Mouse (Mus musculus) intestine, embryonic 16.5 days (tissue): Measurements from ENCODE around the gene Gdpd1. TPM values are rescaled to one million over a fixed set of nuclear protein-coding genes. Genes with fewer than 3 reads are reported as not detected.
"Not testable (repeated sequence)": the region's sequence is repeated elsewhere in the genome, so short reads cannot be mapped to it uniquely, and the experiment has no call there.

ENCODE experiments used
- ATAC-seq: fragments of 200-750 bp; cut with Nextera tagmentation; 2 replicates; pipeline ENCODE4 v1.8.0; 2017; ENCODE audit warnings: moderate TSS enrichment, moderate library complexity
- H3K27ac ChIP-seq: fragments of 300-500 bp; sonication (generic); 2 replicates; pipeline ENCODE4 v1.5.1; 2014; ENCODE audit warnings: mild to moderate bottlenecking, low read length
- H3K27me3 ChIP-seq: fragments of 300-500 bp; sonication (generic); replicated peaks from 2 replicates; pipeline ENCODE4 v1.6.1; 2014; ENCODE audit warnings: low read length, control low read depth, mixed read lengths; ENCODE audit not compliant: control insufficient read depth, insufficient read depth
- H3K36me3 ChIP-seq: fragments of 300-500 bp; sonication (generic); 2 replicates; pipeline ENCODE4 v1.6.1; 2014; ENCODE audit warnings: low read length, control low read depth; ENCODE audit not compliant: control insufficient read depth, insufficient read depth
- H3K4me1 ChIP-seq: fragments of 300-500 bp; sonication (generic); 2 replicates; pipeline ENCODE4 v1.6.1; 2014; ENCODE audit warnings: low read length, control low read depth, mixed read lengths; ENCODE audit not compliant: control insufficient read depth, insufficient read depth
- H3K4me2 ChIP-seq: fragments of 300-500 bp; sonication (generic); 2 replicates; pipeline ENCODE4 v1.6.1; 2014; ENCODE audit warnings: low read depth, low read length, control low read depth
- H3K4me3 ChIP-seq: fragments of 300-500 bp; sonication (generic); 2 replicates; pipeline ENCODE4 v1.5.1; 2014; ENCODE audit warnings: mild to moderate bottlenecking, low read length
- H3K9ac ChIP-seq: fragments of 300-500 bp; sonication (generic); 2 replicates; pipeline ENCODE4 v1.6.1; 2014; ENCODE audit warnings: low read depth, low read length
- H3K9me3 ChIP-seq: fragments of 300-500 bp; sonication (generic); 2 replicates; pipeline ENCODE4 v1.6.1; 2016; ENCODE audit warnings: low read length, control low read depth; ENCODE audit not compliant: control insufficient read depth
- WGBS: fragments of 180-500 bp; shearing (Covaris S2); extraction: QIAGEN DNeasy Blood & Tissue Kit; methylation state at CpG from one replicate; pipeline ENCODE4 v1.1.7; 2014; 5-methylcytosine and 5-hydroxymethylcytosine counted together
- polyA plus RNA-seq: library from polyadenylated mRNA; unstranded; fragments of >200 nt; fragmentation: Nextera tagmentation; extraction: Ambion mirVana; gene quantifications from 2 replicates; pipeline ENCODE4 v1.2.1, GENCODE M21; 2015

Gdpd1 gene
- polyA plus RNA-seq, 1 experiment from 2014 or later, result 24.5 TPM

- peak; percentile 94 for ATAC-seq
Observed at GRCm38 (mm10) chr11:87039307-87039963, 34.4 kb downstream of the Gdpd1 start.

GRCm38 (mm10) chr11:87036180-87036579, 37.7 kb downstream of the Gdpd1 start:
- Histone ChIP-seq H3K36me3 (no peaks in the 10 kb centered on the region), H3K27ac (no peak overlapping the region)

More at GRCm38 (mm10) chr11:87039307-87039963, 34.4 kb downstream of the Gdpd1 start:
- WGBS, result 63% methylated on average over 9 of the region's 9 CpGs
- Histone ChIP-seq H3K4me3 (no peak overlapping the region), H3K27me3 (no peaks in the 10 kb centered on the region), H3K9me3 (no peaks in the 10 kb centered on the region), H3K36me3 (no peaks in the 10 kb centered on the region), H3K9ac (no peak overlapping the region), H3K4me1 (0 out of 2 replicates have a peak, but pooled peaks cover 3% of the 10 kb centered on the region), H3K4me2 (no peak overlapping the region), H3K27ac (no peak overlapping the region; the same call in none of the 2 replicates)

GRCm38 (mm10) chr11:87028212-87028611, 45.6 kb downstream of the Gdpd1 start:
- no peaks in the 10 kb centered on the region for H3K36me3 ChIP-seq
- H3K27me3 ChIP-seq, result no peaks in the 10 kb centered on the region
- 80% methylated on average over 3 of the region's 3 CpGs for WGBS
- no peak overlapping the region for H3K27ac ChIP-seq
- no peak for ATAC-seq
- no peak overlapping the region for H3K4me2 ChIP-seq
- H3K9ac ChIP-seq, result no peak overlapping the region
- H3K9me3 ChIP-seq, result no peaks in the 10 kb centered on the region
- peaks cover 11% of the 10 kb centered on the region for H3K4me1 ChIP-seq
- H3K4me3 ChIP-seq, result no peak overlapping the region

More at GRCm38 (mm10) chr11:87036180-87036579, 37.7 kb downstream of the Gdpd1 start:
- Histone ChIP-seq H3K4me1 (0 out of 2 replicates have a peak, but pooled peaks cover 3% of the 10 kb centered on the region), H3K4me2 (no peak overlapping the region), H3K9me3 (no peaks in the 10 kb centered on the region), H3K9ac (no peak overlapping the region), H3K4me3 (no peak overlapping the region), H3K27me3 (no peaks in the 10 kb centered on the region)
- ATAC-seq, result no peak
- WGBS, result 70% methylated on average over 4 of the region's 4 CpGs

GRCm38 (mm10) chr11:87026096-87026875, 47.6 kb downstream of the Gdpd1 start:
- H3K27me3 ChIP-seq, result no peaks in the 10 kb centered on the region
- H3K27ac ChIP-seq, result peak overlapping the region; percentile 51; the same call in 1 of the 2 replicates
- no peaks in the 10 kb centered on the region for H3K36me3 ChIP-seq
- 65% methylated on average over 9 of the region's 9 CpGs for WGBS
- H3K9me3 ChIP-seq, result no peaks in the 10 kb centered on the region
- peak; percentile 50 for ATAC-seq
- H3K4me1 ChIP-seq, result peaks cover 11% of the 10 kb centered on the region
- H3K4me3 ChIP-seq, result no peak overlapping the region
- H3K9ac ChIP-seq, result no peak overlapping the region
- H3K4me2 ChIP-seq, result no peak overlapping the region

GRCm38 (mm10) chr11:87025351-87025750, 48.5 kb downstream of the Gdpd1 start:
- 56% methylated on average over 3 of the region's 3 CpGs for WGBS
- no peak for ATAC-seq
- Histone ChIP-seq H3K4me2 (no peak overlapping the region), H3K27me3 (no peaks in the 10 kb centered on the region), H3K36me3 (no peaks in the 10 kb centered on the region), H3K4me3 (no peak overlapping the region), H3K9ac (no peak overlapping the region), H3K9me3 (no peaks in the 10 kb centered on the region), H3K4me1 (peaks cover 11% of the 10 kb centered on the region), H3K27ac (no peak overlapping the region)

GRCm38 (mm10) chr11:87023240-87023639, 50.6 kb downstream of the Gdpd1 start:
- WGBS, result 63% methylated on average over 8 of the region's 8 CpGs
- H3K36me3 ChIP-seq, H3K9ac ChIP-seq, H3K4me2 ChIP-seq, H3K9me3 ChIP-seq, H3K27me3 ChIP-seq, H3K4me3 ChIP-seq: not testable (repeated sequence)
- peaks cover 11% of the 10 kb centered on the region for H3K4me1 ChIP-seq
- ATAC-seq, result peak; percentile 49
- H3K27ac ChIP-seq, result peak overlapping the region; percentile 6; the same call in 1 of the 2 replicates

- no peaks in the 10 kb centered on the region for H3K27me3 ChIP-seq
- no peak overlapping the region for H3K9ac ChIP-seq
- peak; percentile 63 for ATAC-seq
- no peaks in the 10 kb centered on the region for H3K36me3 ChIP-seq
- H3K4me3 ChIP-seq, result no peak overlapping the region
- peaks cover 11% of the 10 kb centered on the region for H3K4me1 ChIP-seq
- H3K27ac ChIP-seq, result no peak overlapping the region
- H3K4me2 ChIP-seq, result no peak overlapping the region
- 40% methylated on average over 4 of the region's 4 CpGs for WGBS
- no peaks in the 10 kb centered on the region for H3K9me3 ChIP-seq
Observed at GRCm38 (mm10) chr11:87022765-87023164, 51.1 kb downstream of the Gdpd1 start.

GRCm38 (mm10) chr11:87021551-87021950, 52.3 kb downstream of the Gdpd1 start:
- Histone ChIP-seq H3K27ac (no peak overlapping the region), H3K4me1 (peaks cover 7% of the 10 kb centered on the region), H3K9me3 (no peaks in the 10 kb centered on the region), H3K4me3 (no peak overlapping the region), H3K36me3 (no peaks in the 10 kb centered on the region), H3K4me2 (no peak overlapping the region), H3K27me3 (no peaks in the 10 kb centered on the region), H3K9ac (no peak overlapping the region)
- no peak for ATAC-seq

GRCm38 (mm10) chr11:87020449-87020848, 53.4 kb downstream of the Gdpd1 start:
- no peak for ATAC-seq
- Histone ChIP-seq H3K9ac (no peak overlapping the region), H3K9me3 (no peaks in the 10 kb centered on the region), H3K4me1 (no peaks in the 10 kb centered on the region), H3K4me2 (no peak overlapping the region), H3K27ac (no peak overlapping the region), H3K4me3 (no peak overlapping the region), H3K27me3 (no peaks in the 10 kb centered on the region), H3K36me3 (no peaks in the 10 kb centered on the region)
- 82% methylated on average over 5 of the region's 5 CpGs for WGBS
